Mouse (Mus musculus) Patski (cell line): ENCODE data around the gene Gjd3. TPM values are rescaled to one million over a fixed set of nuclear protein-coding genes. Genes with fewer than 3 reads are reported as not detected.

ENCODE experiments used
- ATAC-seq: fragments of 100-300 bp; one replicate; pipeline ENCODE4 v1.8.0; 2021
- CTCF ChIA-PET: fragments of 350-600 bp; sonication (Branson Sonifier 250); formaldehyde crosslinking; loops from one replicate; lab custom pipeline; 2022; ENCODE audit warnings: inconsistent platforms; lab: Charles Lee
- POLR2A ChIA-PET: fragments of 350-600 bp; sonication (Branson Sonifier 250); formaldehyde crosslinking; loops from one replicate; lab custom pipeline; 2022; ENCODE audit warnings: antibody characterized with exemption, inconsistent platforms; lab: Charles Lee
- DNase-seq: peaks from one replicate; pipeline ENCODE4 v3.0.0-alpha.2; 2011; ENCODE audit warnings: low read depth, low spot score
- H3K27me3 ChIP-seq: fragments of 371-371 bp; one replicate; pipeline ENCODE4 v1.5.1; 2021
- CTCF ChIP-seq: fragments of 100-300 bp; IDR thresholded peaks from one replicate; pipeline ENCODE4 v1.5.1; 2021
- in situ Hi-C: fragments of 300-500 bp; cut with MboI; formaldehyde crosslinking; loops from 3 replicates; pipeline ENCODE4 v1.11.1; 2018; ENCODE audit warnings: low pct_unique_long_range_greater_than_20kb, mixed read lengths
- polyA plus RNA-seq: library from polyadenylated mRNA; unstranded; gene quantifications from one replicate; pipeline ENCODE4 v1.2.3, GENCODE M21; 2021

Gjd3 gene
- polyA plus RNA-seq, 1 experiment from 2014 or later = 0.19 TPM

DNA sequence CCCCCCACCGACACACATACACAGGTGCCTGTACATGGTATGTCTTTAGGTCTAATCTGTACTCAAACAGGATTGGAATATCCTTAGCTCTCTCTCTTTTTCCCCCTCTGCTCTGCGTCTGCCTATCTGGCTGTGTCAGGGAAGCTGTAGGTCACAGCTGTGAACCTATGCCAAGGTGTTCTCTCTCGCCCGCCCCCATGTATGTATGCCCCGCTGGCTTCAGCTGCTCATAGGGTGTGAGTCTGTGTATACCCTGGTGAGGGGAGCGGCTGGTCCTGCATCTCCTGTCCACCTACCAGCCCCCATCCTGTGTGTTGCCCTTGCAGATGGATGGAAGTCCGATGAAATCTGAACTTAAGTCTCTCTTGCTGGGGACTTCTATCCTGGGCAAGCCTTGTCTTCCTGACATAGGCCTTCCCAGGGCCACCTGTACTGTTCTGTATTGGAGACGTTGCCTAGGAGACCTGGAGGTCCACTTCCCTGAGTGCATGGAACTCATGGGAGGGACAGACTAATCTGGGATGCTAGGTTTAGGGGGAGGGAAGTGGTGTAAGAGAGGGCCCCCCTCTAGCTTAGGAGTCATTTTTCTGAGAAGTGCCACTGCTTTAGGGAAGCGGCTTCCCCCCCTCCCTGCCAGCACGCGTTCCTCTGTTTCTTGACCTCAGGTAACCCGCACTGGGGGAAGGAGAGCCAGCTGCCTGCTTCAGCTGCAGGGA lies 33.4 kb downstream of the Gjd3 start:
- in situ Hi-C loops = no loop called here
- DNase-seq = no peak
- no peak for ATAC-seq
- no peak for TF ChIP-seq CTCF
- ChIA-PET CTCF (interaction anchor here (1.0 to 1.5 kb wide), 2 partner anchors 9 to 23 kb away, joined by 3 read pairs; no protein-coding TSS in a partner anchor), POLR2A (interaction anchor here (0.6 to 1.0 kb wide), 2 partner anchors 7 to 20 kb away, joined by 3 to 4 read pairs; no protein-coding TSS in a partner anchor)
- no peaks in the 10 kb centered on the region for H3K27me3 ChIP-seq

DNA sequence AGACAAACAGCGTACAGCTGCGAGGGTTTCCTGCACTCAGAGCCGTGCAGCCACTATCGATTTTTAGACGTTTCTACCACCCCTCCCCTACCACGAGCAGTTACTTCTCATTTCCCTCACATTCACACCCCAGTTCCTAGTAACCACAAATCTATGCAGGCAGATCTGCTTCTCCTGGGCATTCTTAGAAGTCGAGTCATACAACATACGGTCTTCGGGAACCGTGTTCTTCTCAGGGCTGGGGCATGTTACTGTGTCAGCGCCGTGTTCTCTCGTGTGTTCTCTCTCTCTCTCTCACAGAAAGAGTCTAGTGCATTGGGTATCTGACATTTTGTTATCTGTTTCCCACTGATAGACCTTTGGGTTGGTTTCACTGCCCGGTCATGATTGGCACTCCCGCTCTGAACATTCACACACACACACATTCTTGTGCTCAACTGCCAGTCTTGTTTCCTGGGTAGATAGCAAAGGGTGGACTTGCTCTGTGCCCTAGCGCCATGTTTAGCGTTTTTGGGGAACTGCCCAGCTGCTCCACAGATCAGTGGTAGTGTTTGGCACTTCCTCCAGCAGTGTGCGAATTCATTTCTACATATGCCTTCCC lies 34.7 kb downstream of the Gjd3 start:
- ChIA-PET POLR2A (no interaction called here), CTCF (interaction anchor here (0.8 kb wide), 1 partner anchor 16 kb away, joined by 3 read pairs; no protein-coding TSS in a partner anchor)
- no peak for ATAC-seq
- in situ Hi-C loops = no loop called here
- H3K27me3 ChIP-seq = no peaks in the 10 kb centered on the region
- no peak for DNase-seq
- no peak for TF ChIP-seq CTCF

DNA sequence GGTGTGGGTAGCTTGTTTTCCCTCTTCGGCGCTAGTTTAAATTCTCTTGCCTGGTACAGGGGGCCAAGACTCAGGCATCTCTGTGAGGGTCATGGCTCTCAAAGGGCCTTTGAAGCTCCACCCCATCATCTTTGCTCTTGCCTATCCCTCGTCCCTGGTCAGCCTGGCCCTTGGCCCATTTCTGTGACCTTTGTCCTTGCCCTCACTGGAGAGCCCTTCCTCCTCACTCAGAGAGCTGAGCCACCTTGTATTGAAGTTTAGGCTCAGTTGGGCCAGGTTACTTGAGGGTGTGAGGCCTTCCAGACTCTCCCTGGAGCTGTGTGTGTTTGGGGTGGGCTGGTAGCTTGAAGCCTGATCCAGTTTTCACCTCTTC lies 37.2 kb downstream of the Gjd3 start:
- in situ Hi-C loops = no loop called here
- ATAC-seq (no peak), DNase-seq (no peak)
- no peaks in the 10 kb centered on the region for H3K27me3 ChIP-seq
- no peak for TF ChIP-seq CTCF
- ChIA-PET POLR2A (interaction anchor here (0.7 kb wide), 1 partner anchor 9 kb away, joined by 3 read pairs; no protein-coding TSS in a partner anchor), CTCF (interaction anchor here (0.7 to 1.5 kb wide), 2 partner anchors 9 to 1507 kb away, joined by 3 to 6 read pairs; no protein-coding TSS in a partner anchor)

DNA sequence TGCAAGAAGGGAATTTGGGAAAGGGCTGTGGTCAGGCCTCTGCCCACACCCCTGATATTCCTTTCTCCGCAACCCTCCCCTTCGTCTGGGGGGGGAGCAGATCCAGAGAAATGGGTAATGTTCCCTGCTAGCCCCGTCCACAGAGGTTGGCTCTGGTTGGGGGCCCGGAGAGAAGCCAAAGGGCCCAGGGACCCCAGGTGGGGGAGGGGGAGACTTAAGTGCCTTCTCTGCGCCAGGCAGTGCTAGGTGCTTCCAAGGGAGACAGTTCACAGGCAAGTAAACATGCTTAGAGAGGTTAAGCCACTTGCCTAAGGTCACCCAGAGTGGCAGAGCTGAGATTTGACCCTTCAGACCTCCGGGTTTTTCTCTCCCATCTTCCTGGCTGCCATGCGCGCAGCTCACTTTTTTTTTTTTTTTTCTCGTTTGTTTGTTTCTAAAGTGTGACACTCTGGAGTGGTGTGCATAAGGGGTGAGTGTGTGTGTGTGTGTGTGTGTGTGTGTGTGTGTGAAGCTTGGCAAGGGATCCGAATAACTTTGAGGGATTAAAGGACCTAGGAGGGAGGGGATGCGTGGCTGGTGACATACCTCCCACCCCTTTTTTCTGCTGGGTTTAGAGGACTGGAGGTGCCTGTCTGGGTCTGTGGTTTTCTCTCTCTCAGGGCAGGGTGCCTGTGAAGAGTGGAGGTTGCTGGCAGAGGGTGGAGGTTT lies 37.8 kb downstream of the Gjd3 start:
- no peak for DNase-seq
- CTCF ChIA-PET = interaction anchor here (0.7 to 1.5 kb wide), 2 partner anchors 9 to 1507 kb away, joined by 3 to 6 read pairs; no protein-coding TSS in a partner anchor
- in situ Hi-C loops = no loop called here
- ATAC-seq = no peak
- H3K27me3 ChIP-seq = no peaks in the 10 kb centered on the region
- POLR2A ChIA-PET = interaction anchor here (0.7 kb wide), 1 partner anchor 8 kb away, joined by 3 read pairs; no protein-coding TSS in a partner anchor
- TF ChIP-seq CTCF = no peak

GRCm38 (mm10) chr11:98943741-98944461 lies 38.9 kb downstream of the Gjd3 start:
- ChIA-PET POLR2A (interaction anchor here (0.7 to 0.9 kb wide), 2 partner anchors 8 to 19 kb away, joined by 3 read pairs; no protein-coding TSS in a partner anchor), CTCF (interaction anchor here (1.0 to 1.5 kb wide), 2 partner anchors 10 to 11 kb away, joined by 3 to 6 read pairs; no protein-coding TSS in a partner anchor)
- in situ Hi-C loops = no loop called here
- no peaks in the 10 kb centered on the region for H3K27me3 ChIP-seq
- DNase-seq (no peak), ATAC-seq (no peak)
- TF ChIP-seq CTCF = no peak

- H3K27me3 ChIP-seq = no peaks in the 10 kb centered on the region
- in situ Hi-C loops = no loop called here
- ChIA-PET POLR2A (interaction anchor here (0.7 to 0.9 kb wide), 3 partner anchors 9 to 20 kb away, joined by 3 to 6 read pairs (median 3); no protein-coding TSS in a partner anchor), CTCF (interaction anchor here (1.0 kb wide), 1 partner anchor 10 kb away, joined by 3 read pairs; no protein-coding TSS in a partner anchor)
- ATAC-seq (no peak), DNase-seq (no peak)
- no peak for TF ChIP-seq CTCF
These were observed 39.7 kb downstream of the Gjd3 start for GRCm38 (mm10) chr11:98942923-98943641.

- ATAC-seq (no peak), DNase-seq (no peak)
- H3K27me3 ChIP-seq = no peaks in the 10 kb centered on the region
- in situ Hi-C loops = no loop called here
- ChIA-PET POLR2A (interaction anchor here (0.7 to 1.7 kb wide), 3 partner anchors 11 to 21 kb away, joined by 4 to 6 read pairs (median 6); no protein-coding TSS in a partner anchor), CTCF (no interaction called here)
- TF ChIP-seq CTCF = no peak
These were observed 40.3 kb downstream of the Gjd3 start for GRCm38 (mm10) chr11:98942555-98942922.

DNA sequence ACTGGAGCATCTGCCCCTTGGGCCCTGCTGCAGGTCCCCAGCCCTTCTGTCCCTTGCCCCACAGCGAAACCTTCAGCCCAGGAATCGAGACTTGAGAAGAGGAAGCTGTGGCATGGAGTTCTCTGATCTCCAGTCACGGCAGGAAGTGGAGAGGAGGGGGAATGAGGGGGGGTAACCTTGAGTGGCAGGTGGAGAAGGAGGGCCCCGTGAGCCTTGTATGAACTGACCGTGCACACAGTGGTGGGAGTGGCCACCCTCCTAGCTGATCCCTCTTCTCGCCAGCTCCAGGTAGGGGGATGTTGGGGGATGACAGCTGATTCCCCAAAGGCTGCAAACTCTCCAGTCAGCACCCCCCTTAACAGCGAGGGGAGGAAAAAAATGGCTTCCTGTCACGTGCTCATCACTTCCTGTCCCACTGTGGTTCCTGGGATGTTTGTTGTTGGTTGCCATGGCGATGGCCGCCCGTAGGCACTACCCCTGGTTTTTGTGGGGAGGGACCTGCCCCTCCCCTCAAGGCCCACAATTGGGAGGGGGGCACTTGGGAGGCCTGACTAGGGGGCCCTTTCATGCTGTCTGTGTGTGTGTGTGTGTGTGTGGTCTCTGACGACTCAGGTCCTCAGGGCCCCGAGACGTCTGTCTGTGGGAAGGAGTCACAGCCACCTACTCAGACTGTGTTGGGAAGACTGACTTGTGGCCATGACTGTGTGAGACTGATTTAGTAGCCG lies 40.8 kb downstream of the Gjd3 start:
- no peaks in the 10 kb centered on the region for H3K27me3 ChIP-seq
- no peak for DNase-seq
- no peak for TF ChIP-seq CTCF
- CTCF ChIA-PET = interaction anchor here (1.9 kb wide), 1 partner anchor 11 kb away, joined by 4 read pairs; no protein-coding TSS in a partner anchor
- no peak for ATAC-seq
- in situ Hi-C loops = no loop called here
- POLR2A ChIA-PET = interaction anchor here (0.7 to 1.7 kb wide), 5 partner anchors 8 to 21 kb away, joined by 3 to 6 read pairs (median 5); no protein-coding TSS in a partner anchor
